Mouse (Mus musculus): Measurements from ENCODE around the gene Grk5. TPM values are rescaled to one million over a fixed set of nuclear protein-coding genes. Genes with fewer than 3 reads are reported as not detected.

The Grk5 gene
- total and polyA plus RNA-seq, 3 experiments, result 1.2 to 36.3 (median 16.6) TPM

DNA sequence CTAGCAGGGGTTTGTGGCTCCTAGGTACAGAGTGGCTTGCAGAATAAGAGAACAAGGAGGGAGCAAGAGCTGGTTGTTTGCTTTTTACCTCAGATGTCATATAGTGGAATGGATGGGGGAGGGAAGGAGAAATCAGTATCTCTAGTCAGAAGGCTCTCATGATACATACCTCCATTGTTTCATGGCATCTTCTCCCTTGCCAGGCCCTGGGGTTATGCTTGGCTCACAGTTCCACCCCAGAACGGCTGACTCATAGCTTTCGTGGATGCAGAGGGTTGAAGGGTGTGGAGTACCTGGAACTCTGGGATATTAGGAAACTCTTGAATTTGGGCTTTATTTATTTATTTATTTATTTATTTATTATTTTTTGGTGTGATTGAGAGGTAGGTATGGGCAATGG is 84.0 kb downstream of the Grk5 start:
- no peak for DNase-seq

DNA sequence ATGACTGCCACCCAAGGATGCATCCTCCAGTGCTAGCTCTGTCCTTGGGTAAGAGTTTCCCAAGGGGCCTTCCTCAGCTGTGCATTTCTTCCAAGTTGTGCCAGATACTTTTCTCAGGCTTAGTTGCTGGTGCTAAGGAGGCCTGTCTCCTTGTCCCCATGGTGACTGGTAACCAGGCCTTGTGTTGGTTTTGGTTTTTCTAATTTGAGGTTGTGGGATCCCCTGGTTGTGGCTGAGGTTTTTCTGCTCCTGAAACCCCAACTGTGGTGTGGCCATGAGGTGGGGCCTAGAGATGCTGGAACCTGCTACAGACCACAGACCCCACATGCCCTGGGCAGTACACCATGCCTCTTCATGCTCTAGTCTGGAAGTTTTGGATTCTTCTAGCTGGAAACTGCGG is 90.0 kb downstream of the Grk5 start:
- no peak for DNase-seq

DNA sequence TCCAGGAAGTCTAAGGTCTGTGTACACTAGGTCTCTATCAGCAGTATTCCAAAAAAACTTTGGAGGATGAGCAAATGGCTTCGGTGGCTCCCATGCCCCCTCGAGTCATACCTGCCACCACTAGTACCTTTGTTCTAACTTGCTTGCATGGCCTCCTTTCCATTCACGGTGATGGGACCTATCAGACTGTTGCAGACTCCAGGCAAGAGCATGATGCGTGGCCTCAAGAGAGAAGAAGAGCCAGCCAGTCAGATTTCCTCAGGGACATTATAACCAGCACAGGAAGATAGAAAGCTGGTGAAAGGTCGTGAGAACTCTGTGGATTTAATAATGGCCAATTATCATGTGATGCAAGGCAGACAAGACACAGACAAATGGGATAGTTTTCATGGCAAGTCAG is 91.8 kb downstream of the Grk5 start:
- no peak for DNase-seq

DNA sequence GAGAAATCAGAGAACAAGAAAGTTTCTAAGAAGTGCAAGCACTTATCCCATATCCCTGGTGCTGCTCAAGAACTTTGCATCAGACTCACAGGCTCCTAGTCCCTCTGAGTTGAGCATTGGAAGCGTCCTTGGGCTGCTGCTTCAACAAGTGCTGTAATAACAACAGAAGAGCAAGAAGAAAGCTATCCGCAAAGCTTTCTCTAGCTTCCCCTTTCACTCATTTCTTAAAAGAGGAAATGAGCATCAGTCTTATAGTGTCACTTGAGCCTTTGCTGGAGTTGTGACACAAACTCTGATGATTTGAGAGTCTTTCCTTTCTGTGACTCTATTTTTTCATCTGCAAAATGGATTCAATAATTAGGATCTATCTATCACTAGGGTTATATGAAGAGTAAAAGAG is 92.3 kb downstream of the Grk5 start:
- DNase-seq, result no peak

DNA sequence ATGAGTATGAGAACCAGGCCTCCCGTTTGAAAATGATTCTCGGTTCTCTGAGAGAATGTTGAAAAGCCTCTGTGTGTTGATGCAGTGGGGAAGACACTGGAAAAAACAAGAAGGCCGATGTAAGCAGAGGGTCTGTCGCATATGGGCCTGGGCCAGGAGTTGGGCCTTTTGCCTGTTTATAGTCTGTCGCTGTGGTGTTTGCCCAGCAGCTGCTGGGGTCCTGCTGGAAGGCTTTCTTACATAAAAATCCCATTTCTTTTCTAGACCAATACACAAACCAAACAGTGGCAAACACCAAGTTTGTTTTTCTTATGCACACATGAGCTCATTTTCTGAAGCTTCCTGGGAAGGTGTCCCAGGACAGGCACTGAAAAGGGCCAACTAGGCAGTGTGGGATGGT is 100.2 kb downstream of the Grk5 start:
- DNase-seq, result no peak

DNA sequence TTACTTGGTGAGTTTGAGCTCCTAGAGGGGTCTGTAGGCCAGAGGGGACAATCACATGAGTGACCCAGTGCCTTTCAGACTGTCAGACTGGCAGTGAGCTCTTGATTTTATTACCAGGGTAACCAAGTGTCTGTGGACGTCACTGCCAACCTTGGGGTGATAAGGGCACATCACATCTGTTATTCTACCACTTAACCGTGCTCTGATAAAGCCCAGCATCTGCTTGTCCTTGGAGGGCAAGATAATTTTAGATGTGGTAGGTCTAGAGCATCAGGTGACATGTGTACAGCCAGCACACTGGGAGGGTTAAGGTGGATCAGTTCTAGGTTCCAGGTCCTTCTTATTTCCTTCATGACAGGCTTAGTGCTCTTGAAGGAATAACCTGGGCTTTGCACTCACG is 104.7 kb downstream of the Grk5 start:
- peak; percentile 31 for DNase-seq

DNA sequence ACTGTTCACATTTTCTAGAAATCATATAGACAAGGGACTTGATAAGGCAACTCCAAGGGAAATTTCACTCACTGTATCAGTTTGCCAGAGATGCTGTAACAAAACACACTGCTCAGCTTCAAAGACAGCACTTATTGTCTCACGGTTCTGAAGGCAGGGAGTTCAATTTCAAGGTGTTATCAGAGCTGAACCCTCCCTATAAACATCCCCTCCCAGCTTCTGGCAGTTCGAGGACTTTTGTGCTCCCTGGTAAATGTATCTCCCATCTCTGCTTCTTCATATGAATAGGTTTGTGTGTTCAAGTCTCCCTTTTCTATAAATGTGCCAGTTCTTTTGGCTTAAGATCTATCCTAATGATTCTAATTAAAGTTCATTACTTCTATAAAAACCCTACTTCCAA is 105.3 kb downstream of the Grk5 start:
- DNase-seq, result no peak

DNA sequence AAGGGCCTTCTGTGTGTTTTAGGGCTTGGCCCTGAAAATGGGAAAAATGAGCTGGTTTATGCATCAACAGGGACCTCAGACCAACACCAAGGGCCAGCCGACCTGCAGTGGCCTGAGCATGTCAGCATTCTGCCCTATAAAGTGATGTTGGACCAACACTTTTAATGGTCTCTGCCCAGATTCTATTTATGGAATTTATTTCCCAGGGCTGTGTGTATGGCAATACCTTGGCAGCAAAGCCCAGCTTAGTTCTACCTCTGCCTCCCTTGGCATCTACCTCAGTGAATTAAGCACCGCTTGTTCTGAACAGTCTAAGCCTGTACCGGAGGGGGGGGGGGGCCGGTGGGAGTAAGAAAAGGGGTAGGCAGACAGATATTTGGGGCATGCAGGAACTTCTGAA is 108.2 kb downstream of the Grk5 start:
- no peak for DNase-seq

DNA sequence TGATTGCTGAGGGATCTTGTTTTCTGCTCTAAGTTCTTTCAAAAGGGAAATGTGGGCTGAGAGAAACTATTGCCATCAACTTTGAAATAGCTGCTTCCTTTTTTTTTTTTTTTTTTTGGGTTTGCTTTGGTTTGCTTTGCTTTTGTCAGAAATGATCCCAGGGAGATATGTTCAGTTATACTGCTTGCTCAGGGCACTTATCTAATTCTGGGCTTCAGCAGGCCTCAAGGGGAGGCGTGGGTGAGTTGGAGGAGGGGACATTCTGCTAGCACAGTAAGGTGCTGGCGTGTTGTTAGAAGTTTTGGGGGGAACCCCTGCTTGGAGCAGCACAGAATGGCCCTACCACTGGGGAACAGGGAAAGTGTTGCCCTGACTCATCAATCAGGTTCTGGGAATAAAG is 110.1 kb downstream of the Grk5 start:
- no peak for DNase-seq

DNA sequence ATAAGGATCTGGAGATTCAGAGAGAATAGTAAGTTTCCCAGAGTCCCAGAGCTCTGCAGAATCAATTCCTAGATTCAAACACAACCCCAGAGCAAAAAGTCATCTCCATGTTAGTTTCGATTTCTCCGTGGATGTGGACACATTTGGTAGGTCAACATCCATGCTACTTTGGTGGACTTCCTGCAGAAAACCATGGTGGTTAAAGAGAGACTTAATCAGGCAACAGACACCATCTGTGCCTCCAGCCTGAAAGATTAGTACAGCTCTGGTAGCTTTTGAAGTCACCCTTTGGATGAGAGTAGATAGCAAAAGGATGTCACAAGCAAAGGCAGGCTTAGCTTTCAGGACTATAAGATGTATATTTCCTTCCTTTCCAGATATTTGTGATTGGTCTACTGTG is 111.4 kb downstream of the Grk5 start:
- DNase-seq, result no peak

DNA sequence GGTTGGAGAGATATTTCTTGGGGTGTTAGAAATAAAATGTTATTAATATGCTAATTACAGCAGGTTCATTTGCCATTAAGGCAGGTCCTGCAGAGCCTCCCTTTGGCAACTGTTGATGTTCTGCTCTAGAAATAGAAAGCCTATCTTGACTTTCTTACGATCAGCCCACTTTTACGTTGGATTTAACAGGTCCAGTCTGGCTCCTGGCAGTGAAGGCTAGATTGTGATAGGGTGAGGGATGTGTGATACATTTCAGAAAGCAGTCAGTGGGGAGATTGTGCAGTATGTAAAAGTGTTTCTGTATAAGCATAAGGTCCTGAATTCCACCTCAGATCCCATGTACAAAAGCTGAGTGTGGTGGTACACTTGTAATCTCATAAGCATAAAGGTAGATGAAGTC is 119.7 kb downstream of the Grk5 start:
- no peak for DNase-seq

DNA sequence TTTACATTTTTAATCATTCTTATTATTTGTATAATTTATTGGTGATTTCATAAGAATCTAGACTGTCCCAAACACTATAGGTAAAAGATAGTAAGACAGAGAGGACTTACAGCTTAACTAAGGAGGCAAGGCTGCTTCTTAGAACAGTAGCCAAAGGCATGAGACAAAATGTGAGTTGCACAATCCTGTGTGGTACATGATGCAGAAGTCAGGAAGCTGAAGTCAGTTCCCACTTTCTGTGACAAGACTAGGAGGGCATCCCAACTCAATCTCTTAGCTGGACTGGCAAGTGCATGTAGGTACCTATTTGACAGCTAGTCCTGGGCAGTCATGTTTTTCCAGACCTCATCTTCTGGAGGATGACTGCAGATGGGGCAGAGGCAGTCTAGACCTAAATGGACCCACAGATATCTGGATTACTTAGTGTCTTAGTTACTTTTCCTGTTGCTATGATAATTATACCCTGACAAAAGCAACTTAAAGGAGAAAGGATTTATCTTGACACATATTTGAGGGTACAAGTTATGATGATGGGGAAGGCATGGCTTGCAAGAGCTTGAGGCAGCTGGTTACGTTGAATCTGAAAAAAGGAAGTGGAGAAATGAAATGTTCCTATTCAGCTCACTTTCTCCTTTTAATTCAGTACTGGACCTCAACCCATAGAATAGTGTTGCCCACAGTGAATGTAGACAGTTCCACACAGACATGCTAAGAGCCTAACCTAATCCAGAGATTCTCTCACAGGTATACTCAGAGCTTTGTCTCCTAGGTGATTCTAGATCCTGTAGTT is 128.1 kb downstream of the Grk5 start:
- DNase-seq, result no peak

DNA sequence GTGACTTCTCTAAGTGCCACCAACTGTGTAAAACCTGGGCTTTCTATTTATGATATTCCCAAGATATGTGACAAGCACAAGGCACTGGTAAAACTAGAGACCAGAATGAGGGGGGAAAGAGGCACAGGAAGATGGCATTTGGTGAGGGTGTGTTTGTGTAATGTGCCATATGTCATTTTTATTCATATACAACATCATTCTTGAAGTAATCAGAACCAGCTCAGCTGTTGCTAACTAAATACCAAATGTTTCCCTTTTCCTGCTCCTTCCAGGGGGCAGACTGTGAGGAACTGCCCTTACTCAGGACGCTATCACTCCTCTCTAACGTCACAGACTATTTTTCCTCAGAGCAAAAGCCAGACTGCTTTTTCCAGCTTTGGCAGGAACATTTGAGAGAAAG is 132.0 kb downstream of the Grk5 start:
- no peak for DNase-seq

DNA sequence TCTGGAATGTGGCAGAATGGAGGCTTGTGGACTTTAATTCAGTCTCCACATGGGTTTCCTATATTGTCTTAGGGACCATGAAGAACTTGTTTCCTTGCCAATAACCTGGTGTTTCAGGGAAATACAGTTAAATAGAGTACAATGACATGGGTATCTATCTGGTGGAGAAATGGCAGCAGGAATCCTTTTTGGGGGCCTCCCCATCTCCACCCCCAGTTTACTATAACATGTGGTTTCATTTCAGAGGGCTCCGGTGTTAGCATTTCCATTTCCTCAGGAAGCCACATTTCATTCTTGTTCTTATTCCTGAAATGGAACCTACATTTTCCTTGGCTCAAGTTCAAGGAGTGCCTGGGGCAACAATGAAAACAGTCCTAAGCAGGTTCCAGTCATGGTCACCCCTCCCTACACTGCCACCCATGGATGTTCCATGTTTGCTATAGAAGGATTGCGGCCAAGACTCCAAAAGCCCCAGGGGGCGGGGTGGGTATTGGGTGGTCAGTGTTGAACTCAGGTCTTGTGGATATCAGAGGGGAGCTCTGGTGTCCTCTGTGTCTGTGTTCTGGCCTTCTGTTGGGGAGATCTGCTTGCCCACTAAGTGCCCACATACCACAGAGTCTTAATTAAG is 132.5 kb downstream of the Grk5 start:
- no peak for DNase-seq

DNA sequence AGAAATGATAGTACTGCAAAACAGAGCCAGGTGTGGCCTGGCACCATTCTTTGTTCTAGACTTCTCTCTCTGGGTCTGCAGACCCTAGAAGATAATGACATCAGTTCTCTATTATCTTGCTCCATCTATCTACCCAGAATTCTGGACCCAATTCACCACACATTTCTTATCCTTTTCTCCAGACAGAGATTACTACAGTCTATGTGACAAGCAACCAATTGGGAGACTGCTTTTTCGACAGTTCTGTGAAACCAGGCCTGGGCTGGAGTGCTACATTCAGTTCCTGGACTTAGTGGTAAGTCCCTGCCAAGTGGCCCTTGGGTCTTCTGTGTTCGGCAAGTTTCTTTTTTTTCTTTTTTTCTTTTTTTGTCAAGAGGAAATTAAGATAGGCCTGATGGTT is 142.0 kb downstream of the Grk5 start:
- DNase-seq, result no peak

DNA sequence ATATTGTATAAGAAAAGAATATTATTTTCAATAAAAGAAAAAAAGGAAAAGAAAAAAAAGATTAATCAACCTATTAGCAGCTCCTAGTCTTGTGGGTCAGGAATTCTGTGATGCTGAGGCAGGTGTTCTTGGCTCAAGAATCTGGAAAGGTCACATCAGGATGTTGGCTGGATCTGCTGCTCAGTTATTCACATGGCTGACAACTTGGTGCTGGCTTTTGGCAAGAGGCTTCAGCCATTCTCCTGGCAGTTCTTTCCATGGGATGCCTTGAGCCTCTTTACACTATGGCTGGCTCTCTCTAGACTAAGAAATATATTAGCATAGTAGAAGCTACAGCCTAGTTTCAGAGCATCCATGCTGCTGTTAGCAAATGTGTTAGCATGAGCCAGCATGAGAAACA is 149.6 kb downstream of the Grk5 start:
- no peak for DNase-seq

DNA sequence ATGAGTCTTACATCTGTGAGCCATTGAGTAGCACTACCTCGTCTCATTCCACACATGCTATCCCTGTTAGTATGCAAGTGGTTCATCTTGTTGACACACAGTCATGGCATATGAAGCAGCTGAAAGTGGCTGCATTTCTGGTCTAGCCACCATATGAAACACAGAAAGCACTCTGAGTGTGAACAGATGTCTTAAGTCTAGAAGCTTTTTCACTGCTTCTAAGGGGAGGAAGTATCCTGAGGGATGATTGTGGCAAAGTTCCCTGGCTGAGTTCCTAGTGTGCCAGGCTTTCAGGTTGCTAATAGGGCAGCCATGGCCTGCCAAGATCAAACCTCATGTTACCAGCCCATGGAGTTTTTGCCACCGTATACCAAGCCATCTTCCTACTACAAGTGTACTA is 159.1 kb downstream of the Grk5 start:
- peak; percentile 31 for DNase-seq

DNA sequence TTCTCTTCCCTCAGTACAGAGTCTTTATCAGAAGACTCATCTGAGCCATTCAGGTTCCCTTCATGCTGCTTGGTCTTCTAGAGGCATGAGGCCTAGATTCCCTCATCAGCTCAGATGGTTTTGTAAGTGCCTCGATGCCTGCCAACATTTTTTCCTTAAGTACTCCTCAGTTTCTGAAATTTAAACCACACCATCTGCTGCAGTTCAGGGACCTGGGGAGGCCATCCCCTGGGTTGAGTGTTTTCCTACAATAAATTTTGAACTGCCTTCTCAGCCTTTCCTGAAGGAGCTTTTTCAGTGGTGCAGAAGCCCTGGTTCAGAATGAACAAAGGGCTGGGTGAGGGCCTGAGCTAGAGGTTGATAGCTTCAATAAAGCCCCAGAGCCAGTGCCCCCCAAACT is 159.9 kb downstream of the Grk5 start:
- no peak for DNase-seq

DNA sequence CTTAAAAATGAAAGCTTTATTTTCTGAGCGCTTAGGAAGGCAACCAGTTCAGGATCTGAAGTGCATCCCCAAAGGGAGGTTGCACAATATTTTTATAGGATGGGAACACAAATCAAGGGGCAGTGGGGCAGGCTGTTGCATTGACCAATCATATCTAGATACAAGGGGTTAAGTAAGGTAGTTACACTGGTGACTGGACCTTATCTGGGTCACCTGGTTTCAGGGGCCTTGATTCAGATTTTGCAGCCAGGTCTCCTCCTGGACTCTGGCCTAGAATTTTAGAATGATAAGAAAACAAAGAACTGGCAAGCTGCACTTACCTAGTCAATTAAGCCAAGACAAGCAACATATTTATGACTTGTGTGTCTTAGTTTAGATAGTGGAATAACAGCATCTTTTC is 161.6 kb downstream of the Grk5 start:
- DNase-seq, result no peak

DNA sequence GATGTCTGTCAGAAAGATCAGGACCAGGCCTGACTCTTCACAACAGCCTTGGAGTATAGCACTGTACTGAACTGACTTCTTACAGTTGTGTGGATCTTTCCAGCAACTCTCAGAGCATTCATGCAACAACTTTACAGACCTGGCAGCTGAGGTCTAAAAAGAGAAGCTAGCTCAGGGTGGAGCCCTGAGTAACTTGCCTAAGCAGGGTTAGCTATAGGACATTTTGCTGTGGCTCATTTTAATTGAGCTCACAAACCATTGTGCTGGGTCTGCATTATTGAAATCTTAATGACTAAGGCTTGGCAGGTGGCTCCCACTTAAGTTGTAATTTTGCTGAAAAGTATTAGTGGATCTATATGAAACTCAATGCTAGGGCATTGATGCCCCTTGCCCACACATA is 162.5 kb downstream of the Grk5 start:
- DNase-seq, result no peak

DNA sequence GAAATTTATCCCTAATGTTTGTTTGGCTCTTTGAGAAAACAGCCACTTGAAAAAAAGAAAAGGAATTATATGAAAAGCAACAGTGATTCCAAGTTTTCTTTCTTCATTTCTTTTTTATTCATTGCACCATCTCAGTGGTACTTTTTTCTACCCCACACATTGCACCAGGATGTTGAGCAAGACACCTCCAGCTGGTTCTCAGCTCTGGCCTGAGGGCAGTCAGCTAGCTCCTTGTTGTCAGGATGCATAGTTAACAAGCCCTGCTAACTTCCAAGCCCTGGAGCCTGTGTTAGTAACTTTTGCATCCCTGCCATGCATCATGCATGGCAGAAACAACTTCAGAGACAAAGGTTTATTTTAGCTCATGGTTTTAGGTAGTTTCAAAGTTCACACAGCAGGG is 163.2 kb downstream of the Grk5 start:
- DNase-seq, result no peak

DNA sequence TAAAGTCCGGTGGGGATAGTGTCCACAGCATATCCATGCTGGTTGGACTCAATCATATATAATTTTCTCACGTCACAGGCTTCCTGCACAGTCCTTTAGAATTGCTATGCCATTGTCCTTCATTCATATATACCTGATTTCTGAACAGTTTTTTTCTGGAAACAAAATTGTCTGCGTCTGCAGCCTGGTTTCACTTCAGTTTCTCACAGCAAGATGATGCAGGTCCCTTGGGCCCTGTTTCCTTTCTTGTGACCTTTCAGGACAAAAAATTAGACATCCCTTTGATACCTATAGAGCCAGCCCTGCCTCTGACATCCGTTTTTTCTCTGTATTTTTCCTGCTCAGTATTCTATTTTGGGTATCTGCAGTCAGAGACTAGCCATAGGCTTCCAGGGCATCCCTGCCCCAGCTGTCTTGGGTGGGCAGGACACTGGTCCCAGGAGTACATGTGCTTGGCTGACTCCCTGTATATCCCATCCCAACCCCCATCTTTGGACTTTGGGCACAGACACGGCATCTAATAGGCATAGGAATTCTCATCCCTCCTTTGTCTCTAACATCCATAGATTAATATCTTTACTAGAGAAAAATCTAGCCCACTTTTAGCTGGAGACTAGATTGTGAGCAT is 167.3 kb downstream of the Grk5 start:
- DNase-seq, result no peak

DNA sequence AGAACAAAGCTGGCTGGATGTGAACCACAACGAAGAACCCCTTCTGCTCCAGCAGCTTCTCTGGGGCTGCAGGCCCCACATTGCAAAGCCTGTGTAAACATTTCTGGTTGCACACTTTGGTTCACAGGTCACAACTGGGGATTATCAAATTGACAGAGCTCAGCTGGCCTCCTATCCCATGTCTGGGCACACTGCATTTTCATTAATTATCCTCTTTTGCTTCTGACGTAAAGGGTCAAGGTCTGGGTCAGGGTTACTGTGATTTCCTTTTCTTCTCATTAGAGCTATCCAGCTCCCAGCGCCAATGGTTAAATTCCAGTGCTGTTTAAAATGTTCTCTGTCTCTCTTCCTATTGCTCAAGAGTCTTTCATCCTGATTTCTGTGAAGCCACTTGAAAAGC is 168.0 kb downstream of the Grk5 start:
- peak; percentile 62 for DNase-seq

DNA sequence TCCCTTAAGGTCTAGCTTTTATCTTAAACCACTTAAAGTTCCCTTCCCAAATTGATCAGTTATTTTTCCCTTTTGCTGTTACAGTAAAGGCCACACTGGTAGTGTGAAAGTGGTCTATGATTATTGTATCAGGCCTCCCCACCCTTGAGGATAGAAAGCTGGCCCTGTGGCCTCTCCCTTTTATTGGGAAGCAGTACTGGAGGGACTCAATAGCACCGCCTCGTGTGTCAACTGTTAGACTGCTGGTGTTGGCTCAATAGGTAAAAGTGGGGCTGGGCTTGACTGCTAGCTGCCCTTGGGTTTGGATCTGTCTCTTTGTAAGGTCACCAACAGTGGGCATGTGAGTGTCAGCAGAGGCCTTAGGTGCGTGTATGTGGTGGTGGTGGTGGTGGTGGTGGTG is 174.8 kb downstream of the Grk5 start:
- DNase-seq, result no peak
